Mouse (Mus musculus) hindbrain, embryonic 13.5 days (tissue): ENCODE measurements at regions not wholly inside any gene's neighbourhood (a gene's known extent, or its start where the extent isn't known, plus 50 kb on each side); places are given as distances from the start of the nearest gene placed in this dataset.
"Not testable (repeated sequence)": the region's sequence is repeated elsewhere in the genome, so short reads cannot be mapped to it uniquely, and the experiment has no call there.

Experiments
- ATAC-seq: fragments of 200-750 bp; cut with Nextera tagmentation; 2 replicates; pipeline ENCODE4 v1.8.0; 2017; ENCODE audit warnings: moderate TSS enrichment; ENCODE audit not compliant: low FRiP score
- H3K27ac ChIP-seq: fragments of 300-500 bp; sonication (generic); 2 replicates; pipeline ENCODE4 v1.5.1; 2015; ENCODE audit warnings: inconsistent platforms, mild to moderate bottlenecking, moderate library complexity
- H3K27me3 ChIP-seq: fragments of 300-500 bp; sonication (generic); 2 replicates; pipeline ENCODE4 v1.6.1; 2015; ENCODE audit warnings: mild to moderate bottlenecking, inconsistent platforms
- H3K36me3 ChIP-seq: fragments of 300-500 bp; sonication (generic); 2 replicates; pipeline ENCODE4 v1.6.1; 2015; ENCODE audit warnings: mild to moderate bottlenecking, inconsistent platforms
- H3K4me1 ChIP-seq: fragments of 300-500 bp; sonication (generic); replicated peaks from 2 replicates; pipeline ENCODE4 v1.6.1; 2015; ENCODE audit warnings: inconsistent platforms
- H3K4me2 ChIP-seq: fragments of 300-500 bp; sonication (generic); 2 replicates; pipeline ENCODE4 v1.6.1; 2015; ENCODE audit warnings: inconsistent platforms, mild to moderate bottlenecking, moderate library complexity
- H3K4me3 ChIP-seq: fragments of 300-500 bp; sonication (generic); 2 replicates; pipeline ENCODE4 v1.5.1; 2015; ENCODE audit warnings: mild to moderate bottlenecking, inconsistent platforms
- H3K9ac ChIP-seq: fragments of 300-500 bp; sonication (generic); 2 replicates; pipeline ENCODE4 v1.6.1; 2015; ENCODE audit warnings: mild to moderate bottlenecking, inconsistent platforms
- H3K9me3 ChIP-seq: fragments of 300-500 bp; sonication (generic); 2 replicates; pipeline ENCODE4 v1.6.1; 2016; ENCODE audit warnings: inconsistent platforms
- WGBS: fragments of 180-500 bp; shearing (Covaris S2); methylation state at CpG from one replicate; pipeline ENCODE4 v1.1.7; 2015; 5-methylcytosine and 5-hydroxymethylcytosine counted together

DNA sequence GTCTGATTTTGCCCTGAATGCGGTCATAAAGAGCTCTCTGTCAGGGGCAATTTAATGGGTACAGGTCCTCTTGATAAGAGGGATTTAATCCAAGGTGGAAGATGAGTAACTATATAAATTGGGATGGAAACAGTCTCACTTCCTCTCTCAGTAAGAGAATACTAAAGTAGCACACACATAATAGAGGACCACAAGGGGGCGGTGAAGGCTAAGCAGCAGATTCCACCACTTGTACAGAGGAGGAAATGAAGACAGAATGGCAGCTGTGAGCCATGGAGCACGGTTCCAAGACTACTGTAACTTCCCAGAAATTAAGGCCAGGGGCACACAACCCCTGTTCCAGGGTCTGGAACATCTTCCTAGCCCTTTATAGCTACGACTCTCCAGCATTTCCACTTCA is 262.6 kb upstream of the Ywhaq start:
- not testable (repeated sequence) for H3K4me3 ChIP-seq, H3K9ac ChIP-seq, H3K36me3 ChIP-seq, H3K9me3 ChIP-seq, H3K4me2 ChIP-seq, H3K4me1 ChIP-seq, H3K27ac ChIP-seq, H3K27me3 ChIP-seq, ATAC-seq
- 40% methylated on average over 4 of the region's 4 CpGs for WGBS

DNA sequence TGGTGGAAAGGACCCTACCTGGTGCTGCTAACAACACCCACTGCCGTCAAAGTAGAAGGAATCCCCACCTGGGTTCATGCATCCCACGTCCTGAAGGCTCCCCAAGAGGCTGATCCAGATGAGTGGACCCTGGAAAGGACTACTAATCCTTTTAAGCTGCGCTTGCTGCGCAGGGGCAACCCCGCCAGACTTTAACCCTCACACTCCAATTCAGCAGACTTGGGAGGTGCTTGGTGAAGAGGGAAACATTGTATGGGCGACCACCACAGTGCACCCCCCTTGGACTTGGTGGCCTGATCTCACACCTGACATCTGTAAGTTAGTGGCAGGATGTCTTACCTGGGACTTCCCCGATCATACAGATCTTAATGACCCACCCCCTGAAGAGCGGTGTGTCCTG is 231.9 kb upstream of the Ywhaq start:
- not testable (repeated sequence) for H3K36me3 ChIP-seq, H3K4me3 ChIP-seq, H3K4me1 ChIP-seq, H3K9ac ChIP-seq, H3K27me3 ChIP-seq, ATAC-seq, H3K4me2 ChIP-seq, H3K27ac ChIP-seq
- WGBS: 85% methylated on average over 8 of the region's 8 CpGs
- H3K9me3 ChIP-seq: peaks cover 54% of the 10 kb centered on the region

DNA sequence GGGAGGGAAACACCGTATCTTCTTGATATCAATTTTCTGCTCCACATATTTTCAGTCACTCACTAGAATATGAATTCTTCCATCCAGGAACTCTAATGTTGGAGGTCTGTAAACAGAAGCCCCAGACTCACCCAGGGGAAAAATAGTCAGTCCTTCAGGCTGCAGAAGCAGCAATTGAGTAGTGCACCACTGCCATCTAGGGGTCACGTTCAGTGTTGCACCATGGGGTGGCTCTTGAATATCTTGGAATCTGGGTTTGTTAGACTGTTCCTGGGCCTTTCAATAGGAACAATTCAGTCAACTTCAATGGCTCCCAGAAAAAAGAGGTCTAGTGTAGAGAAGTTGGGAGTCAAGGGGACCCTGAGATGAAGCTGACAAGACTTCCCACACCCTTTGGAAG is 196.3 kb upstream of the Ywhaq start:
- not testable (repeated sequence) for H3K27me3 ChIP-seq, H3K9ac ChIP-seq, H3K4me3 ChIP-seq, H3K36me3 ChIP-seq, ATAC-seq, H3K4me1 ChIP-seq, H3K9me3 ChIP-seq, H3K27ac ChIP-seq, H3K4me2 ChIP-seq
- WGBS: 18% methylated on average over 2 of the region's 2 CpGs

DNA sequence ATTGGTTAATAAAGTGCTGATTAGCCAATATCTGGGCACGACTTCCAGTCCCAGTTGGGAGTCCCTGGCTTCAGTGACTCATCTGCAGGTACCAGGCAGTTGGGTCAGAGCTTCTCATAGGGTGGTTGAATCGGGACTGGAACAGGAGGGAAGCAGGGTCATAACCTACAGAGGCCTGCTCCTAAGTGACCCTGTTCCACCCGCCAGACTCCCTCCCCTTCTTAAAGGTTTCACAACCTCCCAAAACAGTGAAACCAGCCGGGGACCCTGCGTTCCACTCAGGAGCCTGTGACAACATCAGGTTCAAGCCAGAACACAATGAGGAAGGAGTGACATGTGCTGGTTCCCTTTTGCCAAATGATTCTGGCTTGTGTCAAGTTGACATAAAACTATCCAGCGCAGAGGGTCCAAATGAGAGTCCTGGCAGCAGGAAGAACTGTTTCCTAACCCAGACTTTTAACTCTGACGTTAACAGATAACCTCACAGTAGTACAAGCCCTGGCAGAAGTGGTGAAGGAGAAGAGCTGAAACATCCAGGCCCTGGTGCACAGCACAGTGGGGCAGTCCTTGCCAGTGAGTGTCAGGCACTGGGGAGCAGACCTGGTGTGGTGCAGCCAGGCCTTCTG is 151.1 kb upstream of the Ywhaq start:
- no peaks in the 10 kb centered on the region for H3K9me3 ChIP-seq
- no peak for ATAC-seq
- no peaks in the 10 kb centered on the region for H3K36me3 ChIP-seq
- 84% methylated on average over 7 of the region's 7 CpGs for WGBS
- no peaks in the 10 kb centered on the region for H3K4me1 ChIP-seq
- H3K27me3 ChIP-seq: no peaks in the 10 kb centered on the region
- H3K27ac ChIP-seq: no peak overlapping the region
- H3K9ac ChIP-seq: no peak overlapping the region
- H3K4me3 ChIP-seq: no peak overlapping the region
- H3K4me2 ChIP-seq: no peak overlapping the region

DNA sequence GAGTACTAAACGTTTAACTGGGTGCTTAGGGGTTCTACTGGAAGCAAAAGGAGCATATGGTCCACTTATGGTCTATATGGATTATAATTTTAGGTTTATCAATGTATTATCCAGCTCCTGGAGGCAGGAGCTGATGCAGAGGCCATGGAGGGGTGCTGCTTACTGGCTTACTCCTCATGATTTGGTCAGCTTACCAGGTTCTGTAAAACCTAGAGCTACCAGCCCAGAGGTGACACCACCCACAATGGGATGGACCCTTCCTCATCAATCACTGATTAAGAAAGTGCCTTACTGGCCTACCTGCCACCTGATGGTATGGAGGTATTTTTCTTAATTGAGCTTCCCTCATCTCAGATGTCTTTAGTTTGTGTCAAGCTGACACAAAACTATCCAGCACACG is 126.5 kb upstream of the Ywhaq start:
- not testable (repeated sequence) for H3K36me3 ChIP-seq, H3K9ac ChIP-seq, H3K4me2 ChIP-seq, H3K9me3 ChIP-seq, H3K4me1 ChIP-seq, H3K27me3 ChIP-seq, H3K27ac ChIP-seq, H3K4me3 ChIP-seq
- peak; percentile 61 for ATAC-seq
- 57% methylated on average over 2 of the region's 2 CpGs for WGBS

DNA sequence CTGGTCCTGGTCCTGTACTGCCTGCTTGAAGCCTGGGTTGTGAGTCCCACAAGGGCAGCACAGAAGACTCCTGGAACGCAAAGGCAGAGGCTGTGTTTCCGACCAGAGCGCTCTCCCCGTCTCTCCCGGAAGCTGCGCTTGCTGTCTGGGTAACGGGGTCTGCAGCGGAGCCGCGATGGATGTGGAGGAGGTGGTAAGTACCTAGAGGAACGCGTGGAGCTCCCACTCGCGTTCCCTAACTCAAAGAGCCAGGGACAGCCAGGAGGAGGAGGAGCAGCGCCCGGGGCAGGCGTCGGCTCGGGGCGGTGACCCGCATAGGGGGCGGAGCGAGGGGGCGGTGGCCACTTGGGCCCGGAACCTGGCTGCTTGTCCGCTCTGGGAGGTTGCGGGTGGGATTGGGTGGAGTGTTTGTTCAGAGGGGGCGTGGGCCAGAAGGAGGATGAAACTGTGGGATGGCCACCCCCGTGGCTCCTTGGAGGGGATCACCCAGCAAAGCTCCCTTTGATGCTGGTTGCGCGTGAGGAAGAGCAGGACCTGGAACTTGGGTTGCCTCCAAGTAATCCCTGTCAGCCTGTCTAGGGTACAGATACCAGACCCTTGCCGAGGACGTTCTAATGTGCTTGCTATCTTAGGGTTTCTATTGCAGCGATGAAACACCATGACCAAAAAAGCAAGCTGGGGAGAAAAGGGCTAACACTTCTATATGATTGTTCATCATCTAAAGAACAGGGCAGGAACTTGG is 125.9 kb upstream of the Ywhaq start:
- ATAC-seq: peak; percentile 83
- not testable (repeated sequence) for H3K9me3 ChIP-seq, H3K27me3 ChIP-seq, H3K36me3 ChIP-seq, H3K27ac ChIP-seq, H3K4me1 ChIP-seq
- 7% methylated on average over 30 of the region's 34 CpGs for WGBS
- Histone ChIP-seq H3K4me3 (peak overlapping the region; percentile 58), H3K9ac (peak overlapping the region; percentile 77), H3K4me2 (peak overlapping the region; percentile 68)

DNA sequence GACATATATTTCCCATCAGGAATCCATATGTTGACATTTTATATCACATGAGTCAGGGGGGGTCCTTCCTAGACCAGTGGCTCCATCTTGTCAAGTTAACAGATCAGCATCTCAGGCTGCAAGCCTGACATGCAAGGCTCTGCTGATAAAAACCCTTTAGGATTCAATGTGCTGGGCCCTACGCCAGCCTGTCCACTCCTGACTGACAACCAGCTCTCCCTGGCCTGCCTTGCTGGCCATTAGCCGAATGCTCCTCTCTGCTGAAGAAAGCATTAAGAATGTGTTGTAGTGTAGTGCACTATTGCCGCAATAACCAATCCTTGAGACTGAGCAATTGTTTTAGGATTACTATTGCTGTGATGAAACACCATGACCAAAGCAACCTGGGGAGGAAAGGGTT is 114.3 kb upstream of the Ywhaq start:
- WGBS: 95% methylated on average over 3 of the region's 3 CpGs
- no peaks in the 10 kb centered on the region for H3K27me3 ChIP-seq
- ATAC-seq: no peak
- no peak overlapping the region for H3K4me3 ChIP-seq
- no peaks in the 10 kb centered on the region for H3K9me3 ChIP-seq
- no peak overlapping the region for H3K27ac ChIP-seq
- no peak overlapping the region for H3K9ac ChIP-seq
- H3K4me2 ChIP-seq: no peak overlapping the region
- H3K4me1 ChIP-seq: no peaks in the 10 kb centered on the region
- H3K36me3 ChIP-seq: no peaks in the 10 kb centered on the region

DNA sequence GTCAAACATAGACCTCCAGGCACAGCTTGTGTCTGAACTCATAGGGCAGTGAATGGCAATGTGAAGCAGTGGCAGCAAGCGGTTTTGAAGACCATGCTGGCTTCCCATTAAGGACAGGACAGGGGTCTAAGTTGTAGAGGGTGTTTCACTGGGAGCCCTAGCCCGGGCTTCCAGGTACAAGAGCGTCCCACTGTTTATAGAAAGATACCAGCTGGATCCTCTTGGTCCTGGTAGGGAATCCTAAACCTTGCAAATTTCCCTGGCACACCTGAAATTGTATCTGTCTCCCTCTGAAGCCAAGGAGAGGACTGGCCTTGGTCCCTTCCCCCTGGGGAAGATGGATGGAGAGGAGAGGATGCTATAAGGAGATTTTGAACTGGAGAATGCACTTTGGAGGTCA is 111.9 kb upstream of the Ywhaq start:
- H3K4me1 ChIP-seq, H3K4me2 ChIP-seq, H3K36me3 ChIP-seq, H3K27ac ChIP-seq, H3K27me3 ChIP-seq, ATAC-seq, H3K4me3 ChIP-seq, H3K9me3 ChIP-seq, H3K9ac ChIP-seq: not testable (repeated sequence)
- 81% methylated on average over 3 of the region's 3 CpGs for WGBS

DNA sequence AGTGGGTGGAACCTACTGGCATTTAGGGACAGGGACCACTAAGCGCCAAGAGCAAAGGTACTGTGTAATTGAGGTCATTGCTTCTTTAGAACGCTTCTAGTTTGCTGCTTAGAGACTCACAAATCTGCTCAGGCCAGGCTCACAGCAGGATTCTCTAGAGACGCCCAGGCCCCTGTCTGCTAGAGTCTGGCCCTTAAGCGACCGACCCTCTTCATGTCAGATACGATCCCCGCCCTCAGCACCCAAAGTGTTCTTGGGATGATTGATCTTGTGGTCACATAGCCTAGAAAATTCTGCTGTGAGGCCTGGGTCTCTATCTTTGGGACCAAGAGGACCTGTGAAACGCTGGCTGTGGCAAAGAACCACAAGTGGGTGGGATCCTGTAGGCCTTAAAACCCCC is 109.9 kb upstream of the Ywhaq start:
- not testable (repeated sequence) for H3K27me3 ChIP-seq, ATAC-seq, H3K9ac ChIP-seq, H3K36me3 ChIP-seq, H3K4me2 ChIP-seq, H3K27ac ChIP-seq, H3K4me1 ChIP-seq, H3K9me3 ChIP-seq, H3K4me3 ChIP-seq
- 81% methylated on average over 8 of the region's 8 CpGs for WGBS

DNA sequence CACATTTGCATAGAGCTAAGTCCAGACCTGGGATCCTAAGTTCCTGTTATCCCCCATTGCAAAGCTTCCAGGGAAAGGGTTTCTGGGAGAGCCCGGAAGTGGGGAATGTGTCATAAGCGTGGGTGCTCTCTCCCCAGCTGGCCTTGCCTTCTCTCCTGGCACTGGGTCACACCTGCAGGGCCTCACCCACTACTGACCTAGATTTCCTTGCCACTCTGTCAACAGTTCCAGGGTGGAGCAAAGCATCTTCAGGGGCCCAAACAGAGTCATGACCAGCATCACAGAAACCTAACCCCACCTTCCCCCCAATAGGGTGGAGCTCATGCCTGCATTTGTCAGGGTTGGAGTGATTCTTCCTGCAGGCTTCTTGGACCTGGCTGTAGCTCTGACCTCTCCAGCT is 109.5 kb upstream of the Ywhaq start:
- H3K9me3 ChIP-seq, H3K4me3 ChIP-seq, H3K9ac ChIP-seq, H3K4me1 ChIP-seq, H3K27ac ChIP-seq, H3K36me3 ChIP-seq, H3K4me2 ChIP-seq, H3K27me3 ChIP-seq, ATAC-seq: not testable (repeated sequence)
- WGBS: 83% methylated on average over 2 of the region's 2 CpGs

DNA sequence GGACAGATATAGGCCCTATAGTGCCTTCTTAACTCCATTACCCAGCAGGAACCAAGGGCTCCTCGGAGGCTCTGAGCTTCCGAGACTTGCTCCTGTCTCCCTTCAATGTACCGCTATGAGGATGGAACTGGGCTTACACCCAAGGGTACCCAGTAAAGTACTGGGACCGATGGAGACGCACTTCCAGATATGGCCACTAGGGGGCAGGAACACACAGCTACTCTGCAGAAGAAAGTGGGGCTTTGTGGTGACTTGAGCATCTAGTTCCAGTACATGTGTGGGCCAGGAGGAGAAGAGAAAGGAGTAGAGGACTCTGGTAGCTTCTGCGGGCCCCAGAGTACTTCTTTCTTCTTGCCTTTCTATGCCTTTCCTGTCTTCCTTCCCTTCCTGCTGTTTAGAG is 108.1 kb upstream of the Ywhaq start:
- not testable (repeated sequence) for H3K9me3 ChIP-seq, H3K36me3 ChIP-seq, H3K27ac ChIP-seq, ATAC-seq, H3K4me1 ChIP-seq, H3K9ac ChIP-seq, H3K4me2 ChIP-seq, H3K4me3 ChIP-seq, H3K27me3 ChIP-seq
- 42% methylated on average over 6 of the region's 6 CpGs for WGBS

DNA sequence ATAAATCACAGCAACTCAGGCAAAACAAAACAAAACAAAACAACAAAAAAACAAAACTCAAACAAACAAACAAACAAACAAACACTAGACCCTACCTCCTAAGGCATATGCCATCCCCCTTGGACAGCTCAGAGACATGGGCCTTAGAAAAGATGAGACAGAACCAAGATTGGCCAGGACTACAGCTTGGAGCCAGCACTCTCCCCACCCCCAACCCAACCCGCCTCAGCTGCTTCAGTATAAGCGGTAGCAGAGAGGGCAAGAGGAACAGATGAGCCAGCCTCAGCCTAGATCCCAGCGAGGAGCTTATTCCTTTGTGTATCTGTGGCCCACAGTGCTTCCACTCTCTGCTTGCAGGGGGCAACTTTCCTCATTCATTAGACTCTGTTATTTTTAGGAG is 105.2 kb upstream of the Ywhaq start:
- no peak for ATAC-seq
- Histone ChIP-seq H3K36me3 (no peaks in the 10 kb centered on the region), H3K9ac (no peak overlapping the region), H3K4me1 (no peaks in the 10 kb centered on the region), H3K4me2 (no peak overlapping the region), H3K4me3 (no peak overlapping the region), H3K27me3 (no peaks in the 10 kb centered on the region), H3K9me3 (no peaks in the 10 kb centered on the region), H3K27ac (no peak overlapping the region)
- WGBS: 48% methylated on average over 3 of the region's 3 CpGs

DNA sequence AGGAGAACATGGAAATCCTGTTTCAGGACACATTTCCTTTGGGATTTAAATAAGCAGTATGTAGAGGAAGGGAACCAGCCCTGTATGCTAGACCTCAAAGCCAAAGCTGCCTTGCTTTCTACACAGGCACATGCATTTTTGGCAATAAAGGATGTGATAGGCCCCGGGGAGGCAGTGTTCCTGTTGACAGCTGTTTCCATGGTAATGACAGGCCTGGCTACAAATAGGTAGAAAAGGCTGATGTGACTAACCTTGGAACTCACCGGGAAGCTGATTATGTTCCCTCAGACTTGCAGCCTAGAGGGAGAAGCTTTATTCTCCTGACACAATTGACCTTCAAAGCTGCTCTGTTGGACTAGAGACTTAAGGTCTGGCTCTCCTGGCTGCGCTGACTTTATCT is 101.6 kb upstream of the Ywhaq start:
- Histone ChIP-seq H3K4me1 (no peaks in the 10 kb centered on the region), H3K36me3 (no peaks in the 10 kb centered on the region), H3K9ac (no peak overlapping the region), H3K27ac (no peak overlapping the region), H3K9me3 (no peaks in the 10 kb centered on the region), H3K4me2 (no peak overlapping the region), H3K4me3 (no peak overlapping the region), H3K27me3 (no peaks in the 10 kb centered on the region)
- WGBS: 43% methylated on average over 3 of the region's 3 CpGs
- no peak for ATAC-seq
